Mouse (Mus musculus) heart, postnatal 0 days (tissue): ENCODE results near the gene Tmem40. TPM values are rescaled to one million over a fixed set of nuclear protein-coding genes. Genes with fewer than 3 reads are reported as not detected.

ENCODE experiments used
- ATAC-seq: fragments of 200-750 bp; cut with Nextera tagmentation; 2 replicates; pipeline ENCODE4 v1.8.0; 2017; ENCODE audit warnings: low read depth, moderate number of reproducible peaks, moderate library complexity; ENCODE audit not compliant: insufficient read depth
- DNase-seq: peaks from one replicate; pipeline ENCODE4 v3.0.0-alpha.2; 2016; ENCODE audit warnings: low spot score
- H3K27ac ChIP-seq: fragments of 300-500 bp; sonication (generic); 2 replicates; pipeline ENCODE4 v1.5.1; 2014; ENCODE audit warnings: low read depth, mild to moderate bottlenecking
- H3K27me3 ChIP-seq: fragments of 300-500 bp; sonication (generic); 2 replicates; pipeline ENCODE4 v1.6.1; 2014; ENCODE audit warnings: low read length, mixed read lengths; ENCODE audit not compliant: control insufficient read depth, insufficient read depth
- H3K36me3 ChIP-seq: fragments of 300-500 bp; sonication (generic); replicated peaks from 2 replicates; pipeline ENCODE4 v1.6.1; 2014; ENCODE audit warnings: low read length, mixed read lengths; ENCODE audit not compliant: control insufficient read depth, insufficient read depth
- H3K4me1 ChIP-seq: fragments of 300-500 bp; sonication (generic); 2 replicates; pipeline ENCODE4 v1.6.1; 2014; ENCODE audit warnings: antibody characterized with exemption; ENCODE audit not compliant: control insufficient read depth, insufficient read depth
- H3K4me2 ChIP-seq: fragments of 300-500 bp; sonication (generic); 2 replicates; pipeline ENCODE4 v1.6.1; 2014; ENCODE audit warnings: low read depth, mild to moderate bottlenecking, low read length, moderate library complexity
- H3K4me3 ChIP-seq: fragments of 300-500 bp; sonication (generic); 2 replicates; pipeline ENCODE4 v1.5.1; 2014; ENCODE audit warnings: low read depth, low read length
- H3K9ac ChIP-seq: fragments of 300-500 bp; sonication (generic); replicated peaks from 2 replicates; pipeline ENCODE4 v1.6.1; 2014; ENCODE audit warnings: low read depth, low read length, mixed read lengths
- H3K9me3 ChIP-seq: fragments of 300-500 bp; sonication (generic); replicated peaks from 2 replicates; pipeline ENCODE4 v1.6.1; 2016; ENCODE audit warnings: low read length; ENCODE audit not compliant: control insufficient read depth
- CTCF ChIP-seq: IDR thresholded peaks from 2 replicates; pipeline ENCODE4 v1.5.1; 2016; ENCODE audit warnings: antibody characterized with exemption, control low read depth, low read depth
- EP300 ChIP-seq: IDR thresholded peaks from 2 replicates; pipeline ENCODE4 v1.6.1; 2016; ENCODE audit warnings: antibody characterized with exemption, low read depth
- WGBS: fragments of 180-500 bp; shearing (Covaris S2); extraction: QIAGEN DNeasy Blood & Tissue Kit; methylation state at CpG from one replicate; pipeline ENCODE4 v1.1.7; 2014; 5-methylcytosine and 5-hydroxymethylcytosine counted together
- polyA plus RNA-seq: library from polyadenylated mRNA; unstranded; fragments of >200 nt; fragmentation: Nextera tagmentation; extraction: Ambion mirVana; gene quantifications from 2 replicates; pipeline ENCODE4 v1.2.1, GENCODE M21; 2015
- total RNA-seq: library from RNA; depleted of rRNA; stranded (reverse); fragments of >200 nt; gene quantifications from 2 replicates; pipeline ENCODE4 v1.2.3, GENCODE M21; 2014; ENCODE audit warnings: low replicate concordance

The Tmem40 gene
- total and polyA plus RNA-seq, 2 experiments from 2014 or later, result 0.26 to 2.3 TPM

DNA sequence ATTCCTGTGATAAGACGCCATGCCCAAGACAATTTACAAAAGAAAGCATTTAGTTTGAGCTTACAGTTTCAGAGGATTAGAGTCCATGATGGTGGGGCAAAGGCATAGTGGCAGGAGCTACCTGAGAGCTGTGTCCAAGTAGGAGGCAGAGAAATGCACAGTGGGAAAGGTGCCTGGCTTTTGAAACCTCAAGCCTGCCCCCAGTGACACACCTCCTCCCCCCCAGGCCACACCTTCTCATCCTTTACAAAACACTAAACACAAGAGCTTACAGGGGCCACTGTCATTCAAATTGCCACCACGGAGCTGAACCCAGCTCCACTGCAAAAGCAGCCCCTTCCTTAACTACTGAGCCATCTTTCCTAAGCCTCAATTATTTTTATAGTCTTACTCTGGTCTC lies 34.6 kb downstream of the Tmem40 start:
- ATAC-seq, result no peak
- 55% methylated on average over 2 of the region's 2 CpGs for WGBS
- no peak overlapping the region for H3K9ac ChIP-seq

DNA sequence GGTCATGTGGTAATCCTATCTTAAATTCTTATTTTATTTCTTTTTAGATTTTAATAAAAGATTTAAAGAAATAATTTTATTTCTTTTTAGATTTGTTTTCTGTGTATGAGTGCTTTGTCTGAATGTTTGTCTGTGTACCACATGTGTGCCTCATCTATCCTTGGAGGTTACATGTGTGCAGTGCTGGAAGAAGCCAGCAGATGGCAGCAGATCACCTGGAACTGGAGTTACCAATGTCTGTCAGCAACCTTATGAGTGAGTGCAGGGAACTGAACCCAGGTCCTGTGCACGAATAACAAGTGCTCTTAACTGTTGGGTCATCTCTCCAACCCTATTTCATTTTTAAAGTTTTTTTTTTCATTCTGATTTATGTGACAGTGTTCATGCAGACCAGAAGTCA lies 35.1 kb downstream of the Tmem40 start:
- Histone ChIP-seq H3K9me3 (no peaks in the 10 kb centered on the region; the same call in 1 of the 2 replicates), H3K27me3 (no peaks in the 10 kb centered on the region), H3K4me1 (peaks cover 5% of the 10 kb centered on the region; the same call in 1 of the 2 replicates), H3K9ac (no peak overlapping the region), H3K27ac (no peak overlapping the region), H3K4me3 (no peak overlapping the region), H3K36me3 (no peaks in the 10 kb centered on the region), H3K4me2 (no peak overlapping the region)
- TF ChIP-seq EP300, result no peak
- peak; percentile 68 for TF ChIP-seq CTCF
- DNase-seq (peak; percentile 24), ATAC-seq (no peak)
- WGBS, result 78% methylated on average over 1 of the region's 1 CpGs

More for the DNA sequence above, 34.6 kb downstream of the Tmem40 start:
- Histone ChIP-seq H3K4me2 (no peak overlapping the region), H3K36me3 (no peaks in the 10 kb centered on the region), H3K4me3 (no peak overlapping the region), H3K9me3 (no peaks in the 10 kb centered on the region; the same call in 1 of the 2 replicates), H3K27me3 (no peaks in the 10 kb centered on the region), H3K27ac (no peak overlapping the region), H3K4me1 (peaks cover 4% of the 10 kb centered on the region; the same call in 1 of the 2 replicates)
- no peak for TF ChIP-seq EP300
- no peak for TF ChIP-seq CTCF
- no peak for DNase-seq

DNA sequence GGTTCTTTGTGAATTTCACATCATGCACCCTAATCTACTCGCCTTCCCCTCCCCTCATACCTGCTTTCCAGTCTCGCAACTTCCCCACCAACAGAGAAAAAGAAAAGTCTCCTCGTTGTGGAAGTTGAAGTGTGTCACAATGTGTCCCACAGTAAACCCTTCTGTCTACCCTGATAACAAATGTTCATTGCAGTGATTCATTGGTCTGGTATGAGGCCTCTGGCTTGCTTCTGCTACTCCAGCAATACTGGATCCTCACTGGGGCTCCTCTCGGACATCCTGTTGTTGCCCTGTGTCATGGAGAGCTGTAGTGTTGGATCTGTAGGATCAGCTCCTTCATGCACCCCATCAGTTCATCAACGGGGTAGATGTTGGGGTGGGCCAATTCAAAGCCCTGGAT lies 40.0 kb downstream of the Tmem40 start:
- peak; percentile 45 for DNase-seq
- 40% methylated on average over 5 of the region's 5 CpGs for WGBS
- no peaks in the 10 kb centered on the region; the same call in 1 of the 2 replicates for H3K9me3 ChIP-seq
- ATAC-seq, result peak; percentile 58
- H3K27me3 ChIP-seq, result no peaks in the 10 kb centered on the region
- H3K36me3 ChIP-seq, result no peaks in the 10 kb centered on the region
- peaks cover 14% of the 10 kb centered on the region for H3K4me1 ChIP-seq
- H3K9ac ChIP-seq, result no peak overlapping the region
- H3K4me3 ChIP-seq, result no peak overlapping the region
- peak overlapping the region; percentile 63 for H3K27ac ChIP-seq
- H3K4me2 ChIP-seq, result no peak overlapping the region
- no peak for TF ChIP-seq CTCF
- TF ChIP-seq EP300, result no peak

DNA sequence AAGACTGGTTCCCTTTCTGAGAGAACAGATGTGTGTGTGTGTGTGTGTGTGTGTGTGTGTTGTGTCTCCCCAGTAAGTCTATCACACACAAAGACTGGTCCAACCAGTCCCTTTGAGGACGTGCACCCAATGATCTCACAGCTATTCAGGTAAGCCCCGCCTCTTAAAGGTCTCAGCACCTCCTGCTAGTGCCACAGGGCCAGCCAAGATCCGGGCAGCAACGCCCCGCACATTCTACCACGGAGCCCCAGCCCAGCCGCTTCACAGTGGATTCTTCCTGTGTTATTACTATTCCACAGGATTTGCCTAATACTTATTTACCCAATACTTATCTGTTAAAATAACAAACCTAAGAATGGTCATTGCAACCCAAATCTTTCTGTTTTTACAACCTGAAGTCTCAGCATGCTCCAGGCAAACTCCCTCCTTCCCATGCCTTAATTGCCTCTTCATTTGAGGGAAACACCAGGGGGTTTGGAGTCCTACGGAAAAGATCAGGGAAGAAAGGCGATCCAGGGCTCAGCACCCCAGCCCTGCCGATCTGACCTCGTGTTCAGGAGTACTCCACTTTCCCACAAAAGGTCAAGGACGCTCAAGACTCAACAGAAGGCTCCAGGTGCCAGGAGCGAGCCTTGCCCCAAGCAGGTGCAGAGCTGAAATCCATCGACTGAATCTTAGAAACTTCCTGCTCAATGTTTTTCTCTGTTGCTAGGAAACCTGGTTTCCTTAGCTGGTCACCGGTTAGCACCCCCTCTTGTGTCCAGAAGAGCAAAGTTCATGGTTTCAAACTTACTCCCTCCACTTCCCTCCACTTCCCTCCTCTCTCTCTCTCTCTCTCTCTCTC lies 44.3 kb downstream of the Tmem40 start:
- Histone ChIP-seq H3K4me2 (peak overlapping the region; percentile 73), H3K36me3 (no peaks in the 10 kb centered on the region), H3K9ac (peak overlapping the region; percentile 47; the same call in 1 of the 2 replicates), H3K4me3 (peak overlapping the region; percentile 38), H3K9me3 (no peaks in the 10 kb centered on the region), H3K27me3 (no peaks in the 10 kb centered on the region), H3K4me1 (peaks cover 16% of the 10 kb centered on the region), H3K27ac (peak overlapping the region; percentile 85)
- ATAC-seq (peak; percentile 90), DNase-seq (peak; percentile 86)
- TF ChIP-seq EP300 (no peak), CTCF (peak; percentile 53)
- WGBS, result 1% methylated on average over 15 of the region's 15 CpGs

DNA sequence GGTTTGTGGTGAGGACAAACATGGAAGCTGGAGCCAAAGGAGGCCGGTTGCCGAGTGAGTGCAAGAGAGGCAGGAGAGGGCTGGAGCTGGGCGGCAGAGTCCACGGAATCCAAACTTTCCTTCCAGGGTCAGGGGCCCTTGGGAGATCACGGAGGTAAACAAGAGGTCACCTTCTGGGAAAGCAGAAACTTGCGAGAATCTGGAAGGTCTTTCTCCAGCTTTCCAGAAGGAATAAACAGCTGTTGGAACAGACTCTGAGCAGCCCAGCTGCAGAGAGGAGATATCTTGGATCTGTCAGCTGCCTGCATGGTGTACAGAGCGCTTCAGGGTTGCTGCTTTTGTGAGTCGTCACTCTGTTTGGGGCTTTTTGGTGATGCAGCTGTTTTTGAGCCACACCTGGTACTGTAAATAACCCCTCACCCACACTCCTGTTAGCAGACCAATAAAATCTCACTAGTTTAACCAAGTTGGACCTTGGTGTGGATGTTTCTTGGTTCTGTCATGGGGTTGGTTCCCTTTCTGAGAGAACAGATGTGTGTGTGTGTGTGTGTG lies 45.0 kb downstream of the Tmem40 start:
- Histone ChIP-seq H3K9ac (peak overlapping the region; percentile 30; the same call in 1 of the 2 replicates), H3K27ac (peak overlapping the region; percentile 85; the same call in 1 of the 2 replicates), H3K4me1 (peaks cover 11% of the 10 kb centered on the region), H3K4me2 (peak overlapping the region; percentile 73; the same call in 1 of the 2 replicates), H3K4me3 (no peak overlapping the region), H3K27me3 (no peaks in the 10 kb centered on the region), H3K36me3 (no peaks in the 10 kb centered on the region), H3K9me3 (no peaks in the 10 kb centered on the region)
- ATAC-seq, result no peak
- DNase-seq, result no peak
- 22% methylated on average over 8 of the region's 8 CpGs for WGBS
- TF ChIP-seq CTCF (no peak), EP300 (no peak)
